Mouse (Mus musculus): ENCODE measurements around the gene Zmynd15.

GRCm38 (mm10) chr11:70458688-70459600 is at the start of gene Zmynd15:
- no peak for TF ChIP-seq CTCF (IDR thresholded peaks at IDR 0.05; ENCODE audit: control insufficient read depth, insufficient read depth, insufficient replicate concordance, low read depth, low read length)
- TF ChIP-seq POLR2A (IDR thresholded peaks at IDR 0.05; ENCODE audit: control insufficient read depth, low read depth, low read length): no peak
